Mouse (Mus musculus): ENCODE measurements around the gene Igf2bp1.
A peak's percentile ranks its signal among the peaks of the same experiment; 100 is the strongest.

Igf2bp1 gene

DNA sequence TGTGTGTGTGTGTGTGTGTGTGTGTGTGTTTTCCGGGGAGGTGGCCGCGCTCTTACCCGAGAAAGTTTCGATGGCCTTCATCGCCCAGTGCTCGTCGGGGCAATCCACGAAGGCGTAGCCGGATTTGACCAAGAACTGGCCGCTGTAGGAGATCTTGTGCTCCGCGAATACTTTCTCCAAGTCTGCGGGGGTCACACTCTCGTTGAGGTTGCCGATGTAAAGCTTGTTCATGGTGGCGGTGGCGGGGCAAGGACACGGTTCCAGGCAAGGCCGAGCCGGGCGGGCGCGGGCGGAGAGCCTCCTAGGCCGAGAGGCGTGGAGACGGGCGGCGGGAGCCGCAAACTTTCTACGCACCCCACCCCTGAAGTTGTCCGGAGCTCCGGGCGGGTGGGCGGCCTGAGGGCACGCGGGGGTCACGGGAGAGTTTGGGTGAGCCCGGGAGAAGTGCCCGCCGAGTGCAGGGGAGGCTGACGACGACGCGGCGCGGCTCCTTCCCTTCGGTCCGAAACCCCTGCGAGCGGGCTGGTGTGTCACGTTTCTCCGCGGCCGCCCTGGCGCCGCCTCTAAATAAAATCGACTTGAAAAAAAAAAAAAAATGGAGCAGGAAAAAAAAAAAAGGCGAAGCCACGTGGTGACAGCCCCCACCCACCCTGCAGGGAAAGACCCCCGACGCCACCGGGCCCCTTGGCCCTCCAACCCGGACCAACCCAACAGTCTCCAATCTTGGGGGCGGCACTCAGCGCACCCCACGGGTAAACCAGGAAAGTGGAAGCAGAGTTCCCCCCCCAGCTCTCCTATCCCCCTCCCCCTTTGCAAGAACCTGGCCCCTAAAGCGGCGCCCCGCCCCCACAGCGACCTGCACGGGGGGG is at the start of gene Igf2bp1:
TSS of gene Igf2bp1 (minus strand) at position 538 of the 869 bp plus-strand sequence.
- DNase-seq: no peak

DNA sequence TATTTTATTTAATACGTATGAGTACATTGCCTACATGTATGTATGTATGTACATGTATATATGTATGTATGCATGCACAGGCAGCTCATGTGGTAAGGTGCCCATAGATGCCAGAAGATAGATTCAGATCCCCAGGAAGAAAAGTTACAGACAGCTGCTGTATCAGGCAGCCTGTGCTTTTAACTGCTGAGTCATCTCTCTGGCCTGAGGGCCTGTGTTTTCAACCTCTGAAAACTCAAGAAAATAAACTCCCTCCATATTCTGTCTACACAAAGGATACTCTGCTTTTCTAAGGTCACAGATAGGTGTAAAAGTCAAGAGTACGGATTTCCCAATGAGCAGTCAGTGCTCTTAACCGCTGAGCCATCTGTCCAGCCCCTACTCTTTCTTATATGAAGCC is 45.1 kb upstream of the Igf2bp1 start:
- no peak for DNase-seq

DNA sequence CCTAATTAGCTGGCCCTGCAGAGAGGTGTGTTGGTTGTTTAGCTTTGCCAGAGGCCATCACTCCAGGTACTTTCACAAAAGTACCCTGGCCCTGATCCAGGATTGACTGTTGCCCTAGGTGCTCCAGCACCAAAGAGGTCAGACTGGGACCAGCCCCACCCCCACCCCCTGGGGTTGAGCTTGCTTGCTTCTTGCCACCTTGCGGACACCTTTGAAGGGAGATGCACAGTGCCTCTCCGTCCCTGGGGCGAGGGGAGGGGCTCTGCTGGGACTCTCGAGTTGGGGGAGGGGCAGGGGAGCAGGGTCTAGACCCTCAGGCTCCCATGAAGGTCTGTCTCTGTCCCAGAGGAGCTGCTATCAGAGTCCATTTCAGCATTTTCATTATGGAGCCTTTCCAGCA is 44.2 kb upstream of the Igf2bp1 start:
- DNase-seq: no peak

DNA sequence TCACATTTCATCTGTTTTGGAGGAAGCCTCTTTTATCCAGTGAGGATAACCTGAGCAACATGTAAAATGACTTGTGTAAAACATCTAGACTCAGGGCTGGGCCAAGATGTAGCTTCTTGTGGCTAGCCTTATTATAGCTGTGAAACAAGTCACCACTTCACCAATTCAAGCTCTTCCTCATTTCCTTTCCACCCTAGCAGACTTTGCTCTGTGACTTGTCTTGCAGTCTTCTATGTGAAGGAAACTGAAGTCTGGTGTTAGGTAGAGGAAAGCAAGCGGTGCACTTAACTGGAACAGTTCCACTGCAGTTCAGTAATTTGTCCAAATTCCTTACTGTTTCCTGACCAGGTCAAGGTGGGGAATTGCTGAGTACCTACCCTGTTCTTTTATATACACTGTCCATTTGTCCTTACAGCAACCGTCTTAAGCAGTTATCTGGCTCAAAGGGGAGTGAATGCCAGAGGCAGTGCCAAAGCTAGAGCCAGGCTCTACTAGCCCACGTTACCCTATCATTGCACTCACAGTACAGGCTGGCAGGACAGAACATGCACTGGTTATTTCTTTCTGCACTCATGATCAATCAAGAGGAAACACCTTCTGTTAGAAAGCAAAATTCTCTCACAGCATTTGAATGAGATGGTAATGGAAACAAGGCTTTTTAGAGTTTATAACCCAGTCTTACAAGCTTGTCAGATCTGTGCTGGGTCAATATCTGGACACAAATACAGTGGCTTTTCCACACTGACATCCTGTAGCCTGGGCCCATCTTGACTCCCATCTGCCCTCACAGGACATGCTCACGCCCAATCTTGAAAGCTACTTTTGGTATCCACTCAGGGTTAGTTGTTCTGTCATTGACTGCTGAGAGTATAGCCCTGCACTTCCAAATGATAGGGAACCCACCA is 42.0 kb upstream of the Igf2bp1 start:
- no peak for DNase-seq

DNA sequence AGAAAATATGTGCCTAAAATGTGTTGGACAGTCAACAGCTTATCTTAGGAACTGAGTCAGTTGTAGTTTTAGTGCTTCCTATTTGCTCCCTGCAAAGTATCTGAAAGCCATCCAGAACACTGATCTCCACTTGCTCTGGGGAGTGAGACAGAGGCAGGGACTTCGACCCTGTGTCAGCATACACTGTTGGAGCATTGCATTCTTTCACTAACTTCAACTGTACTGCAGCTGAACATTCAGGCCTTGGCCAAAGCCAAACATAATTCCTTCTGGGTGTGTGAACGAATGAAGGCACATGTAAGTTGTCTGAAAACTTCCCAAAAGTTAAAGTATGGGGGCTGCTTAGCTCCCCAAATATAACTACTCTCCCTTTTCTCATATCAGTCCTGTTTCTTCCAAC is 41.1 kb upstream of the Igf2bp1 start:
- no peak for DNase-seq

DNA sequence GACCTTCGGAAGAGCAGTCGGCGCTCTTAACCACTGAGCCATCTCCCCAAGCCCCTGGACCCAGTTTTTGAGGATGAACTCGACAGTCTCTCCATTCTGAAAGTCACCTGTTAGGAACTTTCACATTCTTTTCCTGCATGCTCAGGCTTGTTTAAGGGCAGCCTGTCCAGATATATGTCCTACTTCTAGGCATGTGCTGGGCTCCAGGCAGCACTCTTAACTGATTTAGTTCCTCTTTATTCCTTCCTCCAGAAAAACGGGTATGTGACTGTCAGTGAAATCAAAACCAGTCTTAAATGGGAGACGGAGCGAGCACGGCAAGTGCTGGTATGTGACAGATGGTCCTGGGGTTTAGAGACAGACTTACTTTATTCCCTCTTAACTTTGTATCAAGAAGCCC is 40.3 kb upstream of the Igf2bp1 start:
- no peak for DNase-seq

DNA sequence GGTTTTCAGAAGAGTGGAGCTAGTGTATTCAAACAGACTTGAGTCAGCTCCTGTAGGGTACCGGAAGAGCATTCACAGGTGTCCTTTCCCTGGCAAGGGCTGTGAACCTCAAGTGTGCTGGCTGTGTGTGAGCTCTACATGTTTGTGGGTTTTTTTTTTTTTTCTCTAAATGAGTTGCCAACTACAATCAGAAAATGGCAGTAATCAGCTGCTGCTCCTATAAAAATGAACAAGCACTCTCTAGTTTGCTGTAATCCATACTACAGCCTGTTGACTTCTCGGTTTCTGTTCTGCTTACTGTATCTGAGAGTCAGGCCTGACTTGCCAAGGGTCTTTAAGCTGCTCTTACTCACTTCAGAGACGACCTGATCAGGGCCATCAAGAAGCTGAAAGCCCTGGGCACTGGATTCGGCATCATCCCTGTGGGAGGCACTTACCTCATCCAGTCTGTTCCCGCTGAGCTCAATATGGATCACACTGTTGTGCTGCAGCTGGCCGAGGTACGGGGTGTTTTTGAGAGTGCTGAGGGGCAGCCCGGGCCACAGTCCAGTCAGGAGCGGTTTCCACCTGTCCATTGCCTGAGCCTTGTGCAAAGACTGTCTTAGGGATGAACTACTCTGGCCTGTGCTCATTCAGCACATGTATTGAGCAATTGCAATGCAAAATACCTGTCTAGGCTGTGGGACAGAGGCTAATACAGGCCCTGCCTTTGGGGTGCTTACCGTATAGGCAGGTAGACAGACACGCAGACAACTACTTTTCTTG is 39.2 kb upstream of the Igf2bp1 start:
- no peak for DNase-seq

DNA sequence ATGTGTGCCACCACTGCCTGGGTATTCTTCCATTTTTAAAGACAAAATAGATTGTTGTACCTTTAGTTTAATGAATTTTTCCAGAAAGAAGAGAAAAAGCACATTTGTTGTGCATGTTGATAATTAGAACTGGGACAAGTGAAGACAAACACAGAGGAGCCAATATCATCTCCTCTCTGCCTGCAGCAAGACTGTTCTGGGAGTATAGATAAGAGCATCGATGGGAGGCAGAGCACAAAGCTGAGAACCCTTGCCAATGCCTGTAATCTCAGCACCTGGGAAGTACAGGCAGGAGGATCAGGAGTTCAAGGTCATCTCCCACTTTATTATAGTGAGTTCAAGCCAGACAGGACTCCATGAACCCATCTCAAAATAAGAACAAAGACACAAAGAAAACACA is 32.8 kb upstream of the Igf2bp1 start:
- no peak for DNase-seq

DNA sequence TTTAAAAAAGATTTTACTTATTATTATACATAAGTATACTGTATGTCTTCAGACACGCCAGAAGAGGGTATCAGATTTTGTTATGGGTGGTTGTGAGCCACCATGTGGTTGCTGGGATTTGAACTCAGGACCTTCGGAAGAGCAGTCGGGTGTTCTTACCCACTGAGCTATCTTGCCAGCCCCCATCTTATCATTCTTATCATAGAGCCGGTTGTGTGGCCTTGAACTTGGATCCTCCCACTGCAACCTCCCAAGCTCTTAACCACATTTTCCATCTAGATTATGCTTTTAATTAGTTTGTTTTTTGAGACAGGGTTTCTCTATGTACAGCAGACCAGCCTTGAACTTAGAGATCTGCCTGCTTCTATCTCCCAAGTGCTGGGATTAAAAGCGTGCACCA is 31.8 kb upstream of the Igf2bp1 start:
- no peak for DNase-seq

DNA sequence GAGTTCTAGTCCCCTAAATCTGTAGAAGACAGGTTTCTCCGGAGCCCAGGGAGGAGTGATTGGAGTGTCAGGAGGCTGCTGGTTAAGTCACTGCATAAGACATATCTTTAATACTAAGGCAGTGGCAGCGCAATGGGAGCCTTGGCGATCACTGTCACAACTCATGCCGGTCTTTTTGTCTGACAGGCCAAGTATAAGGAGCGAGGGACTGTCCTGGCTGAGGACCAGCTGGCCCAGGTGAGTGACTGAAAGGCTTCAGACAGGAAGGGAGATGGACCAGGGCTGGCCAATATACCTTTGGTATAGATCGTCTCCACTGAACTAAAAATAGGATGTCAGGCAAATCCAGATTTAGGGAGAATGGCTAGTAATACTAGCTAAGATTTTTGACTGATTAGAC is 29.4 kb upstream of the Igf2bp1 start:
- DNase-seq: no peak

DNA sequence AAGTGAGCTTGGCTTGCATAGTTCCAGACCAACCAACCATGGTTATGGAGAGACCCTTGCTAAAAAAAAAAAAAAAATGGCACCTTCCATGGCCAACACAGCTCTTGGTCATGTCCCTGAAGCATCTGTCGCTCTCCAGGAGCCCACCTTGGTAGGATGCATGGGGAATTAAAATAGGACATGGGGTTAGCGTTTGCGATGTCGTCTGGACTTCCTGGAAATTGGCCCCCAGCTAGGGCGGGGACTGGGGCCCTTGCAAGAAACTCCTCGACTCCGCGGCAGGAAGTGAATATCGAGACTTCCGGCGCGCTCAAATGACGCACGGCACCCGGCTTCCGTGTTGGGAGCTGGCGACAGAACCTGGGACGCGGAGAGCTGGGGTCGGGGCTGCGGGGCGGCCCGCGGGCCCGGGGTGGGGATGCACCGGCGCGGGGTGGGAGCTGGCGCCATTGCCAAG is 28.9 kb upstream of the Igf2bp1 start, which contains the start of gene Snf8:
TSS of gene Snf8 (plus strand) at position 290 of the 457 bp plus-strand sequence.
- peak; percentile 91 for DNase-seq

DNA sequence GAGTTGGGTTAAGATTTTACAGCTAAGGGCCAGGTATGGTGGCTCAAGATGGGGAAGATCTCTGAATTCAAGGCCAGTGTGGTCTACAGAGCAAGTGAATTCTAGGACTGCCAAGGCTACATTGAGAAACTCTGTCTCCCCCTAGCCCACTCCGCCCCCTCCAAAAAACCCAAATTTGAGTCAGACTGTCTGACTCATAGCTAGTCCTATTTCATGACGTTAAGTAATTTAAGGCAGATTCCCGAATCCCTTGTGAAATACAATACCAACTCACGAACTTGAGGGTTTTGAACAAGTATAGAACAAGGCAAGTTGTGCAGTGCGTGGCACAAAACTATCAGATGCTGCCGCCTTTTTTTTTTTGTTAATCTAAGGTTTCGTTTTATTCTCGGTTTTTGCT is 28.4 kb upstream of the Igf2bp1 start:
- no peak for DNase-seq

DNA sequence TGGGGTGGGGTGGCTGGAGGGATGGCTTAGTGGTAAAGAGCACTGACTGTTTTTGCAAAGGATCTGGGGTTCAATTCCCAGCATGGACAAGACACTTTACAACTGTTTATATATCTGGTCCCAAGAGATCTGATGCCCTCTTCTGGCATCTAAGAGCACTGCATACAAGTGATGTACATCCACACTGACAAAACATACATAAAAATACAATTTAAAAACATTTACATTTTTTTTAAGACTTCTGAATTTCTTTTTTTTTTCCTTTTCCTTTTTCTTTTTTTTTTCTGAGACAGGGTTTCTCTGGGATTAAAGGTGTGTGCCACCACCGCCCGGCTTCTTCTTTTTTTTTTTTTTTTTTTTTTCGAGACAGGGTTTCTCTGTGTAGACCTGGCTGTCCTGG is 27.5 kb upstream of the Igf2bp1 start:
- no peak for DNase-seq

DNA sequence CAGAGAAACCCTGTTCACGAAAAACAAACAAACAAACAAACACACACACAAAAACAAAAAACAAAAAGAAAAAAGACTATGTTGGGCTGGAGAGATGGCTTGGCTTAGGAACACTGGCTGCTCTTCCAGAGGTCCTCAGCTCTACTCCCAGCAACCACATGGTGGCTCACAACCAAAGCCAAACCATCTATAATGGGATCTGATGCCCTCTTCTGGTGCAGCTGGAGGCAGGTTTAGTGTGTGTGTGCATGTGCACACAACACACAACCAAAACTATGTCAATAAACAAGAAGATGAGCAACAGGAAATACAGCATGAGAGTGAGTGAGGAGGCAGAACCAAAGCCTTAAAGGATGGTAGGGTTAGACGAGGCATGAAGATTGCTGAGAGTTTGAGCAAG is 26.0 kb upstream of the Igf2bp1 start:
- DNase-seq: no peak

DNA sequence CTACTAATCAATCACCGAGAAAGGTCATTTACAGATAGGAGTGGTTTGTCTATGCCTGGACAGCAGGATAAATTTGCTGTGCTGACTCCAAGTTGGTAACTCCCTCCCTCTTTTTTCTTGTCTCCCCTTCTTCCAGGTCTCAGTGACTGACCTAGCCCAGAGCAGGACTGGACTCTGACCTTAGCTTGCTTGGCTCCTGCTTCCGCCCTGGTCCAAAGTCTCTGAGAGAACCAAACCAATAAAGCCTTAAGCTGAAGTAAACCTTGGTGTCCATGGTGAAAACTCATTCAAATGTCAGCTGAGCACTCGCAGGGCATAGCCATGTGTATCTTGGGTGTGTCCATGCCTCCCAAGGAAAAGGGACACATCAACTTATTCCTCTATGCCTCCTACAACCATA is 24.8 kb upstream of the Igf2bp1 start:
- DNase-seq: peak; percentile 76

DNA sequence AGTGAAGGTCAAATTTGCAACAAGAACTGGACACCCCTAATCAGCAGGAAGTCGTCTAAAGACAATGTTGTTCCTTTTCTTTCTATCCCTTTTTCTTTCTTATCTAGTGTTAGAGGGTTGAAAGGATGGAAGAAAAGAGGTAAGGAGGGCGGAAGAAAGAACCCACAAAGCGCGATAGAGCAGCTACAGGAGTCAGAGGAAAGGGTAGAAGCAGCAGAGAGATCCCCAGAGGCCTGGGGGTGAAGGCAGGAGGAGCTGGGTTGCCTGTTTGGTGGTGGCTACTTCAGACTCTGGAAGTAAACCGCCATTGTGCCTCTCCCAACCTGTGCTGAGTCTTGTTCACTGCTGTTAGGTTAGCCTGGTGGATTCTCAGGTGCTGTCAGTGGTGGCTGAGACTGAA is 22.4 kb upstream of the Igf2bp1 start:
- DNase-seq: no peak

DNA sequence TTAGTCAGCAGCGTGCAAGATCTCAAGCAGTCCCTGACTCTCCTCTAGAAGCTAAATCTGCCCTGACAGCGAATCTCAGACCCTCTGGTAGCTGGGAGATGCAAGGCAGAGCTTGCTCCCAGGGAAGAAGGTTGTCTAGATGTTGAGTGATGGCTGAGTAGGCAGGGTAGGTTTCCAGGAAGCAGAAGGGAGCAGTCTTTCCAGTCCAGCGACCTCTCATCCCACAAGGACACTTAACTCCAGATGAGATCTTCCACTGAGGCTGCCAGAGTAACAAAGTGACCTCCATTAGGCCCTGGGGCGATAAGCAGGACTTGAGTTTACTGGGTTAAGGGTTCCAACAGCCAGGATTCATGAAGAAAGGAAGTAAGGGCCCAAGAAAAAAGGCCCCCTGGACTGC is 14.9 kb upstream of the Igf2bp1 start:
- no peak for DNase-seq

DNA sequence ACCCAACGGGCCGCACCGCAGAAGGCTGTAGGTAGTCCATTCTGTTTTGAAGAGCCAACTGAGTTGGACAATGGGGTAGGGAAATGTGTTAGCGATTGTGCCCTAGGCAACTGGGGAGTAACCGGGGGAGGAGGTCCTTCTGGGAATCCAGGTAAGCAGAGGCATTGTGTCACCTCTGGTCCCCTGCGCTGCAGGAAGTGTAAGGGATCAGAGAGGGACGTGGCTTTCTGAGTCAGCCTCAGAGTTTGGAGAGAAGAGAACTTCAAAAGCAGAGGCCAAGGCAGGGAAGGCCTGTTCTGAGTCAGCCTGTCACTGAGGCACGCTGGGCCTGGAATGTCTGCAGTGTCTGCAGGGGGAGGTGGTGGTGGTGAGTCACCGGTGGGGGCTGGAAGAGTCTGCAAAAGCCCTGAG is 12.2 kb upstream of the Igf2bp1 start:
- DNase-seq: no peak

DNA sequence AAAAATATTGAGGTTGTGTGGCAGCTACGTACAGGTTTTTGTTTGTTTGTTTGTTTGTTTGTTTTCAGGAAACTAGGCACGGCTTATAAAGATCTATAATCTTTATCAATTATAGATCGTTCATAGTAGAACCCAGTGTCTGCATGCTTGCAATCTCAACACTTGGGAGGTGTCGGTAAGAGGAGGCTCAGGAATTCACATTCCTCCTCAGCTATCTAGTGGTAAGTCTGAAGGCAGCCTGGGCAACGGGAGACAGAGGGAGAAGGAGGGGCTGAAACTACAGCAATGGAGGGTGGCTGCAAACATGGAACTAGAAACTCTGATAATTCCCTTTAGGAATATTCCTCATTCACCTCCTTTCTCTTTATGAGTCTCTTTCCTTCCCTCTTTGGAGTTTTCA is 9.7 kb upstream of the Igf2bp1 start:
- DNase-seq: no peak

DNA sequence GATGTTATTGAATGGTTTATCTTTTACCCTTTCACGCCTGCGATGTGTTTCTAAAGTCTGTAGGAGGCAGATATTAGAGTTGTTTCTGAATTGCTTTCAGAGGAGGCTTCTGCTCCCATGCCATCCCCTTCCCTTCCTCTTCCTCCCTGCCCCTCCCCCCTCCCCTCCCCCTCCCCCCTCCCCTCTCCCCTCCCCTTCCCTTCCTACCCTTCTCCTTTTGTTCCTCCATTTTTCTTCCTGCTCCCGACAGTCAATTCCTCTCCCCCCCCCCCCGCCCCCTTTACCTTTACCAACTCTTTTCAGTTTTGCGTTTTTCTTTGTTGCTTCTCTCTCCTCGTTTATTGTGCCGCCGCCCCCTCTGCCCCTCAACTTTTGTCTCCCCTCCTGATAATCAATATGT is 6.2 kb upstream of the Igf2bp1 start:
- DNase-seq: no peak

DNA sequence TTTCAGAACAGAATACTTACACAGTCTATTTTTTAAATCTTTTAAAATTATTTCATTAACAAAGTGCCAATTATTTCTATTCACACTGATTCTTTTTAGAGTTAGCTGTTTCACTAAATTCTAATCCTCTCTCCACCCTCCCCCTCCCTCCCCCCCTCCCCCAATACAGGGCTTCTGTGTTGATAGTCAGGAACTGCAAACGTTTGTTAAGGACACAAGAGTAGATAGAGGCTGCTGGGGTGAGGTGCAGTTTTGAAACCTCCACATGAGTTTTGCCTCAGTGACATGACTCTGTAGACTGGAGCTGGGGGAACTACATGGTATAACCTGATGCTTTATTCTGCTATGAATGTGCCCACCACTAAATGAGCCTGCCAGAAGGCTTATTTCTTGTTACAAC is 3.1 kb upstream of the Igf2bp1 start:
- DNase-seq: no peak

DNA sequence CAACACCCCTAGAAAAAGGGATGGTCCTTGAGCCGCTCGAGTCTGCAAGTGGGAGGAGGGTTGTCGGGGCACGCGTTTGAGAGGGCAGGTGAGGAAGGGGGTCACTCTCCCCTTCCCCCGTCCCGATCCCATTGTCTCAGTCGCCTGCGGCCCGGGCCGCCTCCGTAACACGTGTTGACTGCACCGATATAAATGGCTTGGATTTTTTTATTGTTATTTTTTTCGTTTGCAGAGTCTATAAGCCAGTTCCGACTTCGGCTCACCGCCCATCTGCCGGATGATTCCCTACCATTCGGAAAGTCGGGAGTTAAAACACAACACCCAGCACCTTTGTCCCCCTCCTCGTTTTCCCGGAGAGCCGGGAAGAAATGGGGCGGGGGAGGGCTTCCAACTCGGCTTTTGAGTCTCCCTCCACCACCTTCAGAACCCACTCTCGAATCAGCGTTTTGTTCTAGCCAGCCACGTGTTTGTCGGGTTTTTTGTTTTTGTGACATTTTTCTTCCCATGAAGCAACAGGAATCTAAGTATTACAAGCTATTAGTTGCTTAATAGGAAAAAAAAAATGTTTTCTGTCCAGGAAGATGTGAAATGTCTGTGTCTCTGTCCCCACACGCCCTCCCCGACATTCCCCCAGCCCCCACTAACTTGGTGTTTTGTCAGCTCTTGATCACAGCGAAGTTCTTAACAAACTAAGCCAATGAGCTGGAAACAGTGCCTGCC is 1.9 kb upstream of the Igf2bp1 start:
- no peak for DNase-seq
